Mouse (Mus musculus) Patski (cell line): Measurements from ENCODE around the gene Tnfsf11. TPM values are rescaled to one million over a fixed set of nuclear protein-coding genes. Genes with fewer than 3 reads are reported as not detected.

Experiments used
- ATAC-seq: fragments of 100-300 bp; one replicate; pipeline ENCODE4 v1.8.0; 2021
- CTCF ChIA-PET: fragments of 350-600 bp; sonication (Branson Sonifier 250); formaldehyde crosslinking; loops from one replicate; lab custom pipeline; 2022; ENCODE audit warnings: inconsistent platforms; lab: Charles Lee
- POLR2A ChIA-PET: fragments of 350-600 bp; sonication (Branson Sonifier 250); formaldehyde crosslinking; loops from one replicate; lab custom pipeline; 2022; ENCODE audit warnings: antibody characterized with exemption, inconsistent platforms; lab: Charles Lee
- DNase-seq: peaks from one replicate; pipeline ENCODE4 v3.0.0-alpha.2; 2011; ENCODE audit warnings: low read depth, low spot score
- H3K27me3 ChIP-seq: fragments of 371-371 bp; one replicate; pipeline ENCODE4 v1.5.1; 2021
- CTCF ChIP-seq: fragments of 100-300 bp; IDR thresholded peaks from one replicate; pipeline ENCODE4 v1.5.1; 2021
- in situ Hi-C: fragments of 300-500 bp; cut with MboI; formaldehyde crosslinking; loops from 3 replicates; pipeline ENCODE4 v1.11.1; 2018; ENCODE audit warnings: low pct_unique_long_range_greater_than_20kb, mixed read lengths
- polyA plus RNA-seq: library from polyadenylated mRNA; unstranded; gene quantifications from one replicate; pipeline ENCODE4 v1.2.3, GENCODE M21; 2021

Gene Tnfsf11
- polyA plus RNA-seq, 1 experiment from 2014 or later = not detected

- in situ Hi-C loops = no loop called here
- peak; percentile 87 for ATAC-seq
- DNase-seq = peak; percentile 15
- no peak for TF ChIP-seq CTCF
- H3K27me3 ChIP-seq = no peaks in the 10 kb centered on the region
- CTCF ChIA-PET = interaction anchor here (0.7 kb wide), 1 partner anchor 14 kb away, joined by 3 read pairs; no protein-coding TSS in a partner anchor
- POLR2A ChIA-PET = no interaction called here
Measured at GRCm38 (mm10) chr14:78330576-78331300, 22.9 kb upstream of the Tnfsf11 start.

GRCm38 (mm10) chr14:78329765-78330451 is 22.1 kb upstream of the Tnfsf11 start:
- no peak for DNase-seq
- CTCF ChIA-PET = interaction anchor here (2.0 kb wide), 1 partner anchor 11 kb away, joined by 6 read pairs; no protein-coding TSS in a partner anchor
- no peak for TF ChIP-seq CTCF
- in situ Hi-C loops = no loop called here
- H3K27me3 ChIP-seq = no peaks in the 10 kb centered on the region
- no peak for ATAC-seq
- POLR2A ChIA-PET = no interaction called here

- in situ Hi-C loops = no loop called here
- DNase-seq (no peak), ATAC-seq (no peak)
- CTCF ChIA-PET = interaction anchor here (1.7 kb wide), 1 partner anchor 17 kb away, joined by 3 read pairs; no protein-coding TSS in a partner anchor
- H3K27me3 ChIP-seq = no peaks in the 10 kb centered on the region
- peak; percentile 3 for TF ChIP-seq CTCF
- POLR2A ChIA-PET = no interaction called here
Measured at GRCm38 (mm10) chr14:78323356-78323755, 15.5 kb upstream of the Tnfsf11 start.

- ChIA-PET CTCF (interaction anchor here (1.7 kb wide), 1 partner anchor 17 kb away, joined by 3 read pairs; no protein-coding TSS in a partner anchor), POLR2A (no interaction called here)
- DNase-seq = no peak
- ATAC-seq = no peak
- H3K27me3 ChIP-seq = no peaks in the 10 kb centered on the region
- in situ Hi-C loops = no loop called here
- peak; percentile 11 for TF ChIP-seq CTCF
Measured at GRCm38 (mm10) chr14:78322916-78323315, 15.1 kb upstream of the Tnfsf11 start.

- in situ Hi-C loops = no loop called here
- DNase-seq (no peak), ATAC-seq (no peak)
- ChIA-PET POLR2A (no interaction called here), CTCF (no interaction called here)
- no peaks in the 10 kb centered on the region for H3K27me3 ChIP-seq
- TF ChIP-seq CTCF = no peak
Measured at GRCm38 (mm10) chr14:78320248-78320647, 12.4 kb upstream of the Tnfsf11 start.

GRCm38 (mm10) chr14:78319580-78319979 is 11.7 kb upstream of the Tnfsf11 start:
- no peak for TF ChIP-seq CTCF
- no peaks in the 10 kb centered on the region for H3K27me3 ChIP-seq
- ATAC-seq = no peak
- no peak for DNase-seq
- in situ Hi-C loops = no loop called here
- POLR2A ChIA-PET = no interaction called here
- CTCF ChIA-PET = no interaction called here

GRCm38 (mm10) chr14:78319000-78319399 is 11.2 kb upstream of the Tnfsf11 start:
- no peaks in the 10 kb centered on the region for H3K27me3 ChIP-seq
- no peak for TF ChIP-seq CTCF
- no peak for ATAC-seq
- POLR2A ChIA-PET = no interaction called here
- CTCF ChIA-PET = no interaction called here
- DNase-seq = no peak
- in situ Hi-C loops = no loop called here

- no peak for TF ChIP-seq CTCF
- DNase-seq = no peak
- POLR2A ChIA-PET = no interaction called here
Measured at GRCm38 (mm10) chr14:78317623-78318022, 9.8 kb upstream of the Tnfsf11 start.

GRCm38 (mm10) chr14:78300914-78301313 is 6.9 kb downstream of the Tnfsf11 start:
- POLR2A ChIA-PET = no interaction called here
- TF ChIP-seq CTCF = no peak
- DNase-seq = no peak
- in situ Hi-C loops = no loop called here
- no peaks in the 10 kb centered on the region for H3K27me3 ChIP-seq
- ATAC-seq = no peak
- CTCF ChIA-PET = interaction anchor here (2.0 to 2.9 kb wide), 2 partner anchors 10 to 13 kb away, joined by 7 to 14 read pairs; no protein-coding TSS in a partner anchor

More at GRCm38 (mm10) chr14:78317623-78318022, 9.8 kb upstream of the Tnfsf11 start:
- H3K27me3 ChIP-seq = no peaks in the 10 kb centered on the region
- CTCF ChIA-PET = no interaction called here
- ATAC-seq = no peak
- in situ Hi-C loops = no loop called here

GRCm38 (mm10) chr14:78292687-78293086 is 15.2 kb downstream of the Tnfsf11 start:
- H3K27me3 ChIP-seq = no peaks in the 10 kb centered on the region
- ChIA-PET POLR2A (no interaction called here), CTCF (interaction anchor here (3.2 kb wide), 1 partner anchor 9 kb away, joined by 14 read pairs; no protein-coding TSS in a partner anchor)
- DNase-seq = no peak
- no peak for ATAC-seq
- in situ Hi-C loops = no loop called here
- TF ChIP-seq CTCF = peak; percentile 38
